Mouse (Mus musculus) embryonic facial prominence, embryonic 10.5 days (tissue): ENCODE measurements around the gene Golm1. TPM values are rescaled to one million over a fixed set of nuclear protein-coding genes. Genes with fewer than 3 reads are reported as not detected.
A peak's percentile ranks its signal among the peaks of the same experiment; 100 is the strongest.

Experiments
- DNase-seq: peaks from one replicate; pipeline ENCODE4 v3.0.0-alpha.2; 2017; ENCODE audit warnings: low spot score
- H3K27ac ChIP-seq: fragments of 300-500 bp; sonication (generic); replicated peaks from 2 replicates; pipeline ENCODE4 v1.5.1; 2016; ENCODE audit warnings: mild to moderate bottlenecking
- H3K27me3 ChIP-seq: fragments of 300-500 bp; sonication (generic); replicated peaks from 2 replicates; pipeline ENCODE4 v1.6.1; 2016; ENCODE audit warnings: low read depth, mild to moderate bottlenecking; ENCODE audit not compliant: poor library complexity, severe bottlenecking
- H3K36me3 ChIP-seq: fragments of 300-500 bp; sonication (generic); replicated peaks from 2 replicates; pipeline ENCODE4 v1.6.1; 2016; ENCODE audit warnings: mild to moderate bottlenecking, moderate library complexity
- H3K4me1 ChIP-seq: fragments of 300-500 bp; sonication (generic); 2 replicates; pipeline ENCODE4 v1.6.1; 2016
- H3K4me3 ChIP-seq: fragments of 300-500 bp; sonication (generic); 2 replicates; pipeline ENCODE4 v1.5.1; 2016; ENCODE audit warnings: mild to moderate bottlenecking, moderate library complexity
- H3K9me3 ChIP-seq: fragments of 300-500 bp; sonication (generic); 2 replicates; pipeline ENCODE4 v1.6.1; 2016; ENCODE audit warnings: mild to moderate bottlenecking
- WGBS: fragments of 180-500 bp; shearing (Covaris S2); methylation state at CpG from one replicate; pipeline ENCODE4 v1.1.7; 2016; 5-methylcytosine and 5-hydroxymethylcytosine counted together
- polyA plus RNA-seq: library from polyadenylated mRNA; unstranded; fragments of >200 nt; fragmentation: Nextera tagmentation; extraction: Ambion mirVana; gene quantifications from 2 replicates; pipeline ENCODE4 v1.2.1, GENCODE M21; 2016

The Golm1 gene
- polyA plus RNA-seq, 1 experiment from 2014 or later = 99.3 TPM

DNA sequence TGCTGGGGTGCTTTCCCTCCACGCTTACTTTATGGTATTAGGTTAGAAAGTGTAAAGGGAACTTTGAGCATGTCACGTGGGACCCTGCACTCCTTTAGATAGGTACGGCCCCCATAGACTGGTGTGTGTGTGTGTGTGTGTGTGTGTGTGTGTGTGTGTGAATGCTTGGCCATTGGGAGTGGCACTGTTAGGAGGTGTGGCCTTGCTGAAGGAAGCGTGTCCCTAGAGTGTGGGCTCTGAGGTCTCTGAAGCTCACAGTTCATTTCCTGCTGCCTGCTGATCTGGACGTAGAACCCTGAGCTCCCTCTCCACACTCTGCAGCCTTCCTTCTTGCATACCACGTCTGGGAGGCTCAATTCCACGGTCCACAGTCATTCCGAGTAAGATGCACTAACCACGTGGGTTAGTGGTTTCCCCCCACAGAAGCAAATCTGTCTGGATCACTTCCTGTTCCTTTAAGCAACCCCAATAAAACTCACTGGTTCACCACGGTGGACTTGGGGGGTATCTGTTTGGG, 19.2 kb downstream of the Golm1 start:
- WGBS = 73% methylated on average over 10 of the region's 10 CpGs
- H3K4me1 ChIP-seq = peaks cover 42% of the 10 kb centered on the region
- H3K27me3 ChIP-seq = no peaks in the 10 kb centered on the region
- H3K36me3 ChIP-seq = peaks cover 94% of the 10 kb centered on the region
- H3K4me3 ChIP-seq = no peak overlapping the region
- no peaks in the 10 kb centered on the region for H3K9me3 ChIP-seq
- no peak for DNase-seq
- peak overlapping the region; percentile 16 for H3K27ac ChIP-seq

DNA sequence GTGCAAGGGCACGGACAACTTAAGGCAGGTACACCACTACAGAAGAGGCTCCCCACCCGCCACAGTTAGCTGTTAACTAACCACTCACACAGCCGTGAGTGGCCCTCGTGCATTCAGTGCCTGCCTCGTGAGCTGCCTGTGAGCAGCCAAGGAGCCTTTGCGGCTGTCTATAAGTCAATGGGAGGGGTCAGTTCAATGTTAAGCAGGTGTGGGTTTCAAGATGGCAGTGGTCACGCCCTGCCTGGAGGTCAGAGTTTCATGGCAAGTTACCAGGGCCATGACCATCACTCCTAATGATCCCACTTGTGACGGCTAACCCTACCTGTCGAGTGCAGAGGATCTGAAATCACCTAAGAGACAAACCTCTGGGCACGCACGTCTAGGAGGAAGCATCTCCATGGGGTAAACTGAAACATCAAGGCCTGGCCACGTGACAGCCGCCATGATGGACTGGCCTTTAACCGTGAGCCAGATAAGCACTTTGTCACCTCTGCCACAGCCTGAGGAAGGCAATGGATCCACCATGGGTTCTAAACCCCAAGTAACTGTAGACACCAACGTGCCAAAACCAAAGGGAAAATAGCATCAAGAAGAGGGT, 19.8 kb downstream of the Golm1 start:
- peaks cover 94% of the 10 kb centered on the region for H3K36me3 ChIP-seq
- no peak overlapping the region for H3K27ac ChIP-seq
- no peaks in the 10 kb centered on the region for H3K27me3 ChIP-seq
- DNase-seq = no peak
- H3K4me3 ChIP-seq = no peak overlapping the region
- 94% methylated on average over 15 of the region's 15 CpGs for WGBS
- H3K4me1 ChIP-seq = peaks cover 42% of the 10 kb centered on the region
- H3K9me3 ChIP-seq = no peaks in the 10 kb centered on the region

DNA sequence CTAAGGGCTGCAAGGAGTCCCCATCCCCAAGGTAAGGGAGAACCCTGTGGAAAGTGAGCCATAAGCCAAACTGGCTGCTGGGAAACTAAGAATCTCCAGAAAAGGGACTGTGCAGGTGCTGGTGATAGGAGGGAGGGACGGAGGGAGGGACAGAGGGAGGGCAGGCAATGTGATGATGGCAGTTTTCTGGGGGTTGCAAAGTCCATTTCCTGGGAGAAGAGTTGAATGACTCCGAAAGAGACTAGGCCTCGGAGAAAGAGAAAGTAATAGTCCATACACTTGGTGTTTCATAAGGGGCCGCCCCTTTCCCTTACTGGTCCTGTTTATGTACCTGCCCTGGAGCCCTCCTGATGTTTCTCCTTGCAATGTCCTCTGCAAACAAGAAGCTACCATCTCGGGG, 21.1 kb downstream of the Golm1 start:
- no peaks in the 10 kb centered on the region for H3K27me3 ChIP-seq
- H3K4me3 ChIP-seq = no peak overlapping the region
- peaks cover 47% of the 10 kb centered on the region for H3K4me1 ChIP-seq
- 94% methylated on average over 5 of the region's 5 CpGs for WGBS
- no peak overlapping the region for H3K27ac ChIP-seq
- H3K9me3 ChIP-seq = no peaks in the 10 kb centered on the region
- DNase-seq = no peak
- H3K36me3 ChIP-seq = peaks cover 94% of the 10 kb centered on the region

DNA sequence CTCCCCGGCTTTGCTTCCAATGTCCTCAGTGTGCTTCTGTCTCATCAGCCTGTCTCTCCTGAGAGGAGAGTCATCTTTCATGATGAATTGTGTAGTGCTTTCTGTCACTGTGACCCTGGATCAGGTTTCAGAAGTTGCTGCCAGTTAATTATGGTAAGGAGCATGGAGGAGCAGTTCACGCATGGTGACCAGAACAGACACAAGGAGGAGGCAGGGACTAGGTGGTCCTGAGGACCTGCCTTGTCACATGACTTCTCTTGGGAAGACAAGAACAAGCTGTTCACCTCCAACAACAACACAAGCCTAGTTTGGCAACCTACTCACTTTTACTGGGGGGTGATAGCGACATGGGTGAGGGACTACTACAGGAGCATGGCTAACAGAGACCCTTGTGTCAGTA, 22.5 kb downstream of the Golm1 start:
- 72% methylated on average over 3 of the region's 3 CpGs for WGBS
- Histone ChIP-seq H3K27me3 (no peaks in the 10 kb centered on the region), H3K27ac (no peak overlapping the region), H3K4me3 (no peak overlapping the region), H3K36me3 (peaks cover 94% of the 10 kb centered on the region), H3K4me1 (peaks cover 47% of the 10 kb centered on the region), H3K9me3 (no peaks in the 10 kb centered on the region)
- DNase-seq = no peak

DNA sequence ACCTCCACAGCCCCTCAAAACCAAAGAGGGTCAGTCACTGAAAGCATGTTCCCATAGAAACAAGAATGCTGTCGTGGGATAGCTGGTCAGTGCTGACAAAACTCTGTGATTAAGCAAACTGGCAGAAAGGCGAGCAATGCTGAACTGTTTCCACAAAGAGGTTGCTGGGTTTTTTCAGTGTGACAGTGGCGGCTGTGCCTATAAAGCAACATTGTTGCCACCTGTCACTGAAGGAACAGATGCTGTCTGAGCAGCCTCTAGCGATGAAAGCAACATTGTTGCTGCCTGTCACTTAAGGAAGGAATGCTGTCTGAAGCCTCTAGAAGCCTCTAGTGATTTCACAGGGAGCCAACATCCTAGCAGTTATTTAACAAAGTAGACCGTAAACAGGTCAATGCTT, 23.0 kb downstream of the Golm1 start:
- H3K4me1 ChIP-seq = peaks cover 47% of the 10 kb centered on the region
- peaks cover 94% of the 10 kb centered on the region for H3K36me3 ChIP-seq
- no peak overlapping the region for H3K4me3 ChIP-seq
- H3K9me3 ChIP-seq = no peaks in the 10 kb centered on the region
- H3K27me3 ChIP-seq = no peaks in the 10 kb centered on the region
- 73% methylated on average over 5 of the region's 5 CpGs for WGBS
- no peak for DNase-seq
- H3K27ac ChIP-seq = no peak overlapping the region

DNA sequence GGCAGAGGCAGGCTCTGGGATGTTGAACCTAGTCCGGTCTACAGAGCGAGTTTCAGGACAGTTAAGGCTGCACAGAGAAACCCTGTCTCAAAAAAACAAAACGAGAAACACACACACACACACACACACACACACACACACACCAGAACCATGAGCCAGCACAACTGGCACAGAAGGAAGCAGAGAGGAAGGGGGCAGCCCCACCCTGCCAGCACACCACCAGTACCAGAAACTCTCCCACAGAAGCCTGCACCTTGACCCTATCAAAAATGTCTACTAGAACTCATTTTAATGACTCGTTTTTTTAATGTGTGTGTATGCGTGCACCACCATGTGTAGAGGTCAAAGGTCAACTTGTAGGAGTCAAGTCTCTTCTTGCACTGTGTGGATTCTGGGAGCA, 25.8 kb downstream of the Golm1 start:
- 77% methylated on average over 5 of the region's 5 CpGs for WGBS
- Histone ChIP-seq H3K4me1 (peaks cover 45% of the 10 kb centered on the region), H3K9me3 (no peaks in the 10 kb centered on the region), H3K4me3 (no peak overlapping the region), H3K36me3 (peaks cover 97% of the 10 kb centered on the region), H3K27ac (no peak overlapping the region), H3K27me3 (no peaks in the 10 kb centered on the region)
- DNase-seq = no peak

DNA sequence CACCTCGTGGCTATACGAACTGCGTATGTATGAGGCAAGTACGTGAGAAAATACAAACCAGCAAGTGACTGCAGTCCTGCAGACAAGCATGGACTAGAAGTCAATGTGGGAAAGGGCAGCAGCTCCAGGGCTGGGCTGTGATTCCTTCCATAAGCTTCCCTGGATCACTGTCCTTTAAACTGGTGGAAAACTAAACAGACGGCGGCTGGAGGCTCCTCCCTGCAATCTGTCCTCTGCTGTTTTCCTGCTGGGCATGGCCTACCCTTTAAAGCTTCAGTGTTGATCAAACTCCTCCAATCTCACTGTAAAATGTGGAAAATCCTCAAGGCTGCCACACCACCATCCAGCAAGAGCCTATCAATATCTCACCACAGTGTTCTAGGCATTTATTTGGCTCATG, 27.0 kb downstream of the Golm1 start:
- WGBS = 93% methylated on average over 6 of the region's 6 CpGs
- Histone ChIP-seq H3K36me3 (peaks cover 90% of the 10 kb centered on the region), H3K27me3 (no peaks in the 10 kb centered on the region), H3K4me1 (peaks cover 36% of the 10 kb centered on the region), H3K4me3 (no peak overlapping the region), H3K9me3 (no peaks in the 10 kb centered on the region), H3K27ac (no peak overlapping the region)
- DNase-seq = no peak

DNA sequence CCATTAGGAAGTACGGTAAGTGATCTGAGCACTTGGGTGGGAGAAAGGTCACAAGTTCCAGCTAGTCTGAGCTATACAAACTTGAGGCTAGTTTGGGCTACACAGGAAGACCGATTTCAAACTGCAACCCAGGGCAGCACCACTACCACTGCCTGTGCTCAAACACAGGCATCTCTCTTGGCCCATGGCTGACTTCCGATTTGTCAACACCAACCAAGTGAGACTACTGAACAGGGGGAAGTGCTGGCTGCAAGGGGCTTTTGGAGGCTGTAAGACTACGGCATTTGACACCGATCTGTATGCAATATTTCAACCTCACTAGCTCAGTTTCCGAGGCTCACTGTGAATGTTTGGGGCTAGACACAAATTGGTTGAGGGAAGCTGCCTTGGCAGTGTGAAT, 28.1 kb downstream of the Golm1 start:
- 86% methylated on average over 6 of the region's 6 CpGs for WGBS
- DNase-seq = no peak
- H3K4me3 ChIP-seq = no peak overlapping the region
- H3K9me3 ChIP-seq = no peaks in the 10 kb centered on the region
- peaks cover 27% of the 10 kb centered on the region for H3K4me1 ChIP-seq
- peaks cover 88% of the 10 kb centered on the region for H3K36me3 ChIP-seq
- H3K27ac ChIP-seq = no peak overlapping the region
- no peaks in the 10 kb centered on the region for H3K27me3 ChIP-seq

DNA sequence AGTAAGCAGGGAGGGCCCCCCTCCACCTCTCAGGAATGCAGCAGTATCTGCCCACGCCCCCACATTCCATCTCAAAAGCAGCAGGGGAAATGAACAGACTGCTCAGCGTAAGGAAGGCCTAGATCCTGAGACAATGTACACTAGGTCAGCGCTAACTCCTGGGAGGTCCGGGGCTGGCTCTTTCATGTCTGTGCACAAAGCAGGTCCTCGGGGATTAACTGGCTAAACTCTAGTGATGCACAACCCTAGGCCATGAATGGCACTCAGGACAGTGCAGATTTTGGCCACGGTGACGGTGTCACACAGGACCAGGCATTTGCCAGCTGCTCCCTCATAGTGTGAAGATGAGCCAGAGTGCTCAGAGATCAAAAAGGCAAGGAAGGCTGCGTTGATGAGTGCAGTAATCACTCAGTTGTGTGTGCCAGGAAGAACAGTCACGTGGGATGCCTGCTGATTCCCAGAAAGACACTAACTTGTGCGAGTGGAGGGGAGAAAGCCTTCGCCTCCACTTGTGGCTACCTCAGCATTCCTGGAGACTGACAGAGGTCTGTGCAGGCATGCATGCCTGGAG, 28.9 kb downstream of the Golm1 start:
- peak overlapping the region; percentile 21 for H3K27ac ChIP-seq
- 64% methylated on average over 11 of the region's 11 CpGs for WGBS
- H3K36me3 ChIP-seq = peaks cover 90% of the 10 kb centered on the region
- H3K4me1 ChIP-seq = peaks cover 22% of the 10 kb centered on the region
- H3K4me3 ChIP-seq = no peak overlapping the region
- peak; percentile 48 for DNase-seq
- H3K27me3 ChIP-seq = no peaks in the 10 kb centered on the region
- no peaks in the 10 kb centered on the region for H3K9me3 ChIP-seq

DNA sequence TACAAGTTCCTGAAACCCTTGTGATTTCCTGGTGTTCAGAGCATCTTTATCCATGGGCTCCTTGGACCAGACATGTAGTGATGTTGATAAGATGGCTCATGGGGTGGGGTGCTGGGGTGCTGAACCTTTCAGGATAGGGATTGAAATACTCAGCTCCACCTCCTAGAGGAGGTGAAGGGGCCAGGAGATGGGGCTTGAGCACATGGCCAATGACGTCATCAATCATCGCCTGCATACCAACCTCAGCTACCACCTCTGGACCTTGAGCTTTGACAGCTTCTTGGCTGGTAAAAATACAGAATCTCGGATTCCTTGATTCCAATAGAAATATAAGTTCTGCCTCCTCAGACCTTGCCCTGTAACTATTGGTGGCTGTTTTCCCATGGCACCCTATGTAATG, 30.1 kb downstream of the Golm1 start:
- H3K4me3 ChIP-seq = no peak overlapping the region
- H3K9me3 ChIP-seq = no peaks in the 10 kb centered on the region
- 92% methylated on average over 3 of the region's 3 CpGs for WGBS
- H3K36me3 ChIP-seq = peaks cover 89% of the 10 kb centered on the region
- peaks cover 22% of the 10 kb centered on the region for H3K4me1 ChIP-seq
- H3K27ac ChIP-seq = no peak overlapping the region
- no peaks in the 10 kb centered on the region for H3K27me3 ChIP-seq
- DNase-seq = no peak

DNA sequence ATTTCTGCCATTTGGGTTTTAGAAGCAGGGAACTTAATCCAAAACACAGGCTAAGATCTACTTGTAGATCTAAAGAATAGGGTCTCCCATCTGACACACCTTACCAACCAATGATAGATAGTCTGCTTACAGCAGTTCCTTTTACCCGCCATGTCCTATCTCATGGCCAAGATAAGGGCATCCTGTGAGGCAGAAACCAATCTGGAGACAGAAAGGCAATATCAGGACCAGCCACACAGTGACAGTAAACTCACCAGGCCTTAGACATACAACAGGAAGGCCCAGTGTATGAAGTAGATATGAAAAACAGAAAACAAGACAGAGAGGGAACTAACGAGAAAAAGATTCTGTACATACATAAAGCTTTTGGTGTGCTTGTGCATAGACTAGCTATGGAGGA, 32.8 kb downstream of the Golm1 start:
- no peaks in the 10 kb centered on the region for H3K27me3 ChIP-seq
- H3K9me3 ChIP-seq = no peaks in the 10 kb centered on the region
- H3K27ac ChIP-seq = no peak overlapping the region
- DNase-seq = no peak
- H3K4me3 ChIP-seq = no peak overlapping the region
- H3K36me3 ChIP-seq = peaks cover 88% of the 10 kb centered on the region
- H3K4me1 ChIP-seq = peaks cover 17% of the 10 kb centered on the region
- WGBS = 87% methylated on average over 2 of the region's 2 CpGs

DNA sequence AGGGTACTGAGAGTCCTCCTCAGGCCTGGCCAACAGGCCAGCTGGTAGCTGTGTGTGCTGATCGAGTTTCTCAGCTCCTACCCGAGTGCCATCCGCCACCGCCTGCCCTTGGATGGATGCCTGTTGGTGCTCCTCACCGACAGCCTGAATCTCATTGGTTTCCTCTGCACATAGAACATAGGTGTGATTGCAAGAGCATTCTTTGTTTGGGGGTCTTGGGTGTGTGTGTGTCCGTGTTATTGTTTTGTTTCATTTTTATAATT, 35.5 kb downstream of the Golm1 start:
- Histone ChIP-seq H3K4me1 (no peaks in the 10 kb centered on the region), H3K4me3 (no peak overlapping the region), H3K9me3 (no peaks in the 10 kb centered on the region), H3K36me3 (peaks cover 88% of the 10 kb centered on the region), H3K27ac (no peak overlapping the region), H3K27me3 (no peaks in the 10 kb centered on the region)
- 90% methylated on average over 6 of the region's 6 CpGs for WGBS
- no peak for DNase-seq

DNA sequence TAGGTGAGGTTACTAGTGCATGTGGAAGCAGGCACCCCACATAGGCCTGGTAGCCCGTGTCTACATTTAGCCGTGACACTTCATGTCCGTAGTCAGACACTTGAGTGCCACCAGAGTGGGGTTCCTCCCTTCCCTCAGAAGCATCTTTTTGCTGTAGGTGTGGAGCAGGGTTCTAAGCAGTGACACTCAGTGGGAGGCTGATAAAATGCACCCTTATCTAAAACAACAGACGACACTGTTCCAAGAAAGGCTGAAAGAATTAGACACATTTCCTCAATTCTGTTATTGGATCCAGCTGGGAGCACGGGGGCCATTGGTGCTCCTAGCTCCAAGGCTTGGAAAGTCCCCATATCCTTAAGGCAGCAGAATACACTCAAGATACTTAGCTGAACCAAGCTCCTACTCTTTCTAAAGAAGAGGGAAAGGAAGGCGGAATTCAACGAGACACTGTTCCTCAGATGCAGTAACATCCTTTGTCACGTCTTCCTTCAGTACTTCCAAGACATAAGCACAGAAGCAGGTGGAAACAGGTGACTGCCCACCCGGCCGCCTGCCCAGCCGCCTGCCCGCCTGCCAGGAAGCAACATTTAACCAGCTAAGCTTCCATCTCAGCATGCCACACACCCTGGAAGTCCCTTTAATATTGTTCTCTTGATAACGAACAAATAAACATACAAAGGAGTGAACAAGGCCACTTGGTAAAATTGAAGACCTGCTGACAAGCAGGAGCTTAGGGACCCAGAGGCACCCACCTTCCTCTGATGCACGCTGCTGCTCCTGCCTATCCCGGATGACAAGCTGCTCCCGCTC, 36.0 kb downstream of the Golm1 start:
- H3K27me3 ChIP-seq = no peaks in the 10 kb centered on the region
- H3K27ac ChIP-seq = no peak overlapping the region
- DNase-seq = no peak
- H3K4me1 ChIP-seq = no peaks in the 10 kb centered on the region
- WGBS = 88% methylated on average over 16 of the region's 16 CpGs
- H3K9me3 ChIP-seq = no peaks in the 10 kb centered on the region
- H3K36me3 ChIP-seq = peaks cover 88% of the 10 kb centered on the region
- H3K4me3 ChIP-seq = no peak overlapping the region
